Mouse (Mus musculus) layer of hippocampus, adult 9-10 months (tissue): ENCODE measurements at regions not wholly inside any gene's neighbourhood (a gene's known extent, or its start where the extent isn't known, plus 50 kb on each side); places are given as distances from the start of the nearest gene placed in this dataset.

Experiments used
- DNase-seq: peaks from one replicate; pipeline ENCODE4 v3.0.0; 2022; ENCODE audit warnings: low spot score

- DNase-seq = no peak
These were observed 114.4 kb downstream of the H2afy start for GRCm38 (mm10) chr13:56021716-56022115.

GRCm38 (mm10) chr13:56014006-56014405 lies 122.2 kb downstream of the H2afy start:
- no peak for DNase-seq

GRCm38 (mm10) chr13:56010416-56010815 lies 125.7 kb downstream of the H2afy start:
- no peak for DNase-seq

DNA sequence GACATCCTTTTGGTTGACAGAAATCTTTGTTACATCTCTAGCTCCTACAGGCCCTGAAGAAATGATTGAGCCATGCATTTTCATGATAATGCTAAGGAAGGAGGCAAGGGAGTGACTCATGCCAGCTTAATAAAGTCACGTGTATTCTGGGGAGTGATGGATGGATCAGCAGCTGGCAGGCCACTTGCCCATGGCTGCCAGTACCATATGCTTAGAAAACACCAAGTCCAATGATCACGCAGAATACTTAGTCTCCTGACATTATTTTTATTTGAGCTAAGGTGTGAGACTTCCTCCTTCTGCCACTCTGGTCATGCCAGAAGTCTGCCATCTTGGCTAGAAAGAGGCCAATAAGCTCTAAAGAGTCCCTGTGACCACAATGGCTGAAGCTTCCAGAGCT lies 129.3 kb downstream of the H2afy start:
- no peak for DNase-seq

GRCm38 (mm10) chr13:56005746-56006145 lies 130.4 kb downstream of the H2afy start:
- DNase-seq = no peak

DNA sequence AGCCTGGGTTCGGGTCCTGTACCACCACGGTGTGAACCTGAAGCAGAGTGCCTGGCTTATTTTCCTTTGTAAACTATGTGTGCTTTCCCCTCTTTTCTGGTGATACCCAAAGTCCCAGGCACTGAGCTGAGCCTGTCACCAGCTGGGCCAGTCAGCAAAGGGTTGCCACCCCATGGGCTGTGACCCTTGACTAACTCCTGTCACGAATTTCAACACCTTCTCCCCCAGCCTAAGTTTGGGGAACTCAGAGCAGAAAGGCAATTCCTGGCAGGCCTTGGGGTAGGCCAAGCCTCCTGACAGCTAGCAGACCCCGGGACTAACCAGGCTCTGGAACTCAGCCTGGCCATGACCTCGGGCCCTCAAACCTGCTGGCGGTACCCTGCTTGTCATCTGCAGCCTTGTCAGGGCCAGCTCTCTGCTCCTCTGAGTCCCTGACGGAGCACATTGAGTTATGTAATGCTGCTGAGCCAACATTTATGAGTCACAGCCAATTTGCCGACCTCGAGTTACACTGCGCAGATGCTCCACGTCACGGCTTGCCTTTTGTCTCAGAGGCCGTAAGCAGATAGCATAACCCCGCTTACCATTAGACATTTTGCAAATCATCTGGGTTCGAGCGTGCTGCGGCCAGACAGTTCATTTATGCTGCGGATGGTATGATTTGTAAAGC lies 132.3 kb downstream of the H2afy start:
- peak; percentile 36 for DNase-seq

GRCm38 (mm10) chr13:55995255-55995654 lies 140.9 kb downstream of the H2afy start:
- DNase-seq = no peak

- no peak for DNase-seq
These were observed 141.7 kb downstream of the H2afy start for GRCm38 (mm10) chr13:55994460-55994859.

DNA sequence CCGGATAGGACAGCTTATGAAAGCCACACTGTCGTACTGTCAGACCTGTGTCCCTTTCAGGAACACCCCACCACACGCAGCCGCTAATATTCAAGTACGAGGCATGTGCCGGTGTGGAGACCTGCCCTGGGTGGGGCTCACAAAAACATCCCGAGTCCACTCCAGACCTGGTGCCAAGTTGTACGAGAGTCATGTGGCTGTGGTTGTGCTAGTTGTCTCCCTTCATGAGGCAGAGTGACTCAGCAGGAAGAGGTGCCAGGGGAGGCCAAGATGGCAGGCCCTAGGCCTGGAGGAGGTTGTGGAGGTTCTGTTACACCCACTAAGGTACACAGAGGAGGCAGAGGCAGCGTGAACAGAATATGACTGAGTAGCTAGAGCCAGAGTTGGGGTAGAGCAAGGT lies 143.5 kb downstream of the H2afy start:
- DNase-seq = no peak

GRCm38 (mm10) chr13:55991216-55991615 lies 144.9 kb downstream of the H2afy start:
- no peak for DNase-seq

DNA sequence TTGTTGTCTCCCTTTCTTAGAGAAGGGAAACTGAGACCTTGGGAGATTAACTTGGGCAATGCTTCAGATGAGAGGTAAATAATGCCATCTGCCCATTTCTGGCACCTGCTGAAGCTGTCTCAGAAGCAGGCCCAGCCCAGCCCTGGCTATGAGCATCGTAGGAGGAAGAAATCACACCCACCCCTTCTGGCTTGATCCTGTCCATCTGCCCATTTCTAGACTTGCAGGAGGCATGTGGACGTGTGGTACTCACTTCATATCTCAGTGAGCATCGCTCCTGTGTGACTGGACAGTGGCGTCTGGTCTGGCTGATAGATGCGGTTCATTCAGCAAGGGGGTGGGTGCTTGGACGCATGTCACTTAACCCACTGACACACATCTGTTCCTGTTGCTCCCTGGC lies 146.0 kb downstream of the H2afy start:
- no peak for DNase-seq

- no peak for DNase-seq
These were observed 146.8 kb downstream of the H2afy start for GRCm38 (mm10) chr13:55989401-55989800.

DNA sequence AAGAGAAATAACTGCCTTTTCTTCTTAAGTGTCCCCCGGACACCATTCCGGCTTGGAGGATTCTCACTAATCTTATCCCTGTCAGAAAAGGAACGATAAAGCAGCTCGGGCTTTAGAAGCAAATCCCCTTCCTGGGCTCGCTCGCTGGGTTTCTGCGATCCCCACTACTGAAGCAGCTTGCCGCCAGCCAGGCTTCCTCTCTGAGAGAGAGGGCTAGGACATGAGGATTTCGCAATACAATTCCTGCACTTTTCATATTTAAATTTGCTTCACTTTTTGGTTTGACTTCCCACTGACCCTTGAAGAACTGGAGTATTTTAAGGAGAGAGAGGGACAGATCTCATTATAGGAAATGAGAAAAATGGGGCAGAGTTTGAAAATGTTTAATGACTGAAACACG lies 149.4 kb upstream of the Pitx1 start:
- no peak for DNase-seq

GRCm38 (mm10) chr13:55984772-55985171 lies 148.8 kb upstream of the Pitx1 start:
- DNase-seq = no peak

DNA sequence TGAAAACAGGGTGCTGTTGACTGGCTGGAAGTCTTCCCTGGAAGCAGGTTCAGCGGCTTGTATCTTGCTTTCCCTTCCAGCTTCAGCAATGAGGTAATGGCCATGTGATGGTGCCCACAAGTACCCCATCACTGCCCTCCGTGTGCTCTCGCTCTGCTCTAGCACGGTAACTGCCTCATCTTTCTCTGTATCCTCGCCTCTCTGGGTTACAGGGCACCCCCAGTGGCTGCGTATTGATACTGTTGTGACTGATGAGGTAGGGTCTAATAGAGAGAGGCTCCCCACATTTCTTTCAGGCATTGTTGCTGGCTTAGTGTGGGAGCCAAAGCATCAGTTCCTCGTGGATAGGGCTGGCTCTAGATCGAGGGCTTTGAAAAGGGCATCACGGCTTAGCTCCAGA lies 147.9 kb upstream of the Pitx1 start:
- DNase-seq = no peak

- no peak for DNase-seq
These were observed 145.0 kb upstream of the Pitx1 start for GRCm38 (mm10) chr13:55981041-55981440.

GRCm38 (mm10) chr13:55977902-55978301 lies 141.9 kb upstream of the Pitx1 start:
- DNase-seq = no peak

- no peak for DNase-seq
These were observed 141.0 kb upstream of the Pitx1 start for GRCm38 (mm10) chr13:55976911-55977381.

DNA sequence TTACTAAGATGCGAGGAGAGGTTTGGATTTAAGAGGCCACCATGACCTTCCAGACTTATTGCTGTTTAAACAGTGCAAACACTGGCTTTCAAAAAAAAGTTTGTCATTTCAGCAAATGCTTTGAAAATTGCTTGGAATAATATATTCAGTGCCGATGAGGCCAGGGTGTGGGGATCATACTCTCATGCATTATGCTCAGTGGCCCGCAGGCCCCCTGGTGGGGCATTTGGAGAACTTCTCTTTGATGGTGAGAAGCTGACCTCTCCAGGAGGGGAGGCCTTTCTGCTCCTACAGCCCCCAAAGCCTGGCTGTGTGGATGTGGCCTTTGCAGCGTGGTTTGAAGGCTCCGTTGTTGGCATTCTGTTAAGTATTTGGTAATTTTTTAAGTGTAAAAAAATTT lies 138.1 kb upstream of the Pitx1 start:
- no peak for DNase-seq

GRCm38 (mm10) chr13:55970687-55971086 lies 134.7 kb upstream of the Pitx1 start:
- DNase-seq = no peak

- DNase-seq = no peak
These were observed 133.5 kb upstream of the Pitx1 start for GRCm38 (mm10) chr13:55969473-55969872.

DNA sequence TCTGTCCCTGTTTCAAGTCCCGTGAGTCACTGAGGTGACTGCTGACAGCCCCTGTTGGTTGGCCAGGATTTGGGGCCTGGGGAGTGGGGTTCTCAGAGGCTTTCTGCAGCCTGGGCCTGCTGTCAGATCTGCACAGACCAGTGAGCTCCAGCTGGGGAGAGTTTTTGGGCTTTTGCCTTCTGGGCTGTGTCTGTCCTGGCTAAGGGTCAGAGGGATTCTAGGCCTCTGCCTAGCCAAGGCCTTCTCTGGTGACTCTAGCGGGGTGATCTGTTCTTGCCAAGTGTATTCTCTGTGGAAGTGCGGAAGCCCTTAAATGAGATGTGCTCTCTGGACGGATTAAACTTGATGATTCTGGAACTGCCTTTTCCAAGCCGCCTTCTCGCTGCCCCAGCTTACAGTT lies 131.2 kb upstream of the Pitx1 start:
- no peak for DNase-seq

- no peak for DNase-seq
These were observed 127.1 kb upstream of the Pitx1 start for GRCm38 (mm10) chr13:55963005-55963620.
